8 mouse cellular contexts compared by ENCODE assay signal in genomic region chr6:137205662-137206400, GRCm38 (mm10). TPM values are rescaled to one million over a fixed set of nuclear protein-coding genes. Genes with fewer than 3 reads are reported as not detected.
DNase-seq lines count a peak whose midpoint lies in the region; ATAC-seq and TF ChIP-seq lines count a peak whose summit lies in the region.

No protein-coding gene starts in this region.

- 57% methylated on average over 11 of the region's 11 CpGs for WGBS in hindbrain, postnatal 0 days
- 47% methylated on average over 11 of the region's 11 CpGs for whole genome bisulfite sequencing in stomach, postnatal 0 days

- DNase-seq in cerebellum, adult 9-10 months: peak; percentile 13
- no peak for DNase-seq in cerebellum, adult 18-20 months
- peak; percentile 25 for DNase-seq in layer of hippocampus, adult 9-10 months (ENCODE audit: low spot score)
- no peak for DNase-seq in layer of hippocampus, adult 8-10 months (ENCODE audit: low spot score in 2 of 2)
- DNase-seq in Muller cell, postnatal 12 days (ENCODE audit: inconsistent ontology term): peak; percentile 17
- DNase-seq in hindbrain, postnatal 0 days (ENCODE audit: low spot score): peak; percentile 83
- peak; percentile 12 for DNase-seq in stomach, postnatal 0 days (ENCODE audit: low spot score)
- no peak for DNase-seq in frontal cortex, postnatal 25 days (ENCODE audit: low spot score in 2 of 2)

- no peak for ATAC-seq in hindbrain, postnatal 0 days
- no peak for ATAC-seq in stomach, postnatal 0 days (ENCODE audit: low FRiP score, low TSS enrichment)

- H3K9me3 ChIP-seq in hindbrain, postnatal 0 days (ENCODE audit: low read length): no peaks in the 10 kb centered on the region
- H3K9me3 ChIP-seq in stomach, postnatal 0 days (ENCODE audit: control insufficient read depth, low read length): no peaks in the 10 kb centered on the region

- H3K27ac ChIP-seq in hindbrain, postnatal 0 days: no peak overlapping the region
- no peak overlapping the region for H3K27ac ChIP-seq in stomach, postnatal 0 days (replicated peaks)

- H3K27me3 ChIP-seq in hindbrain, postnatal 0 days (ENCODE audit: insufficient read depth, low read length): no peaks in the 10 kb centered on the region
- H3K27me3 ChIP-seq in stomach, postnatal 0 days (ENCODE audit: control insufficient read depth, insufficient read depth, low read length): no peaks in the 10 kb centered on the region

- no peaks in the 10 kb centered on the region for H3K4me1 ChIP-seq in hindbrain, postnatal 0 days (ENCODE audit: insufficient read depth, low read length)
- no peaks in the 10 kb centered on the region for H3K4me1 ChIP-seq in stomach, postnatal 0 days (replicated peaks; ENCODE audit: control insufficient read depth, insufficient read depth)

- H3K4me2 ChIP-seq in hindbrain, postnatal 0 days (ENCODE audit: low read depth, low read length): no peak overlapping the region
- no peak overlapping the region for H3K4me2 ChIP-seq in stomach, postnatal 0 days (replicated peaks; ENCODE audit: low read depth)

- no peak for TF ChIP-seq EP300 in stomach, postnatal 0 days (optimal IDR thresholded peaks at IDR 0.05)

- no peak overlapping the region for H3K9ac ChIP-seq in hindbrain, postnatal 0 days (replicated peaks; ENCODE audit: low read length)
- no peak overlapping the region for H3K9ac ChIP-seq in stomach, postnatal 0 days (ENCODE audit: low read length)

- peak; percentile 83 for TF ChIP-seq CTCF in hindbrain, postnatal 0 days (IDR thresholded peaks at IDR 0.05; ENCODE audit: low read depth)
- TF ChIP-seq CTCF in stomach, postnatal 0 days (IDR thresholded peaks at IDR 0.05; ENCODE audit: low read depth): peak; percentile 82

- no peak overlapping the region for H3K4me3 ChIP-seq in hindbrain, postnatal 0 days (ENCODE audit: low read length)
- no peak overlapping the region for H3K4me3 ChIP-seq in stomach, postnatal 0 days (ENCODE audit: low read depth, low read length)

- no peaks in the 10 kb centered on the region for H3K36me3 ChIP-seq in hindbrain, postnatal 0 days (ENCODE audit: insufficient read depth, low read length)
- H3K36me3 ChIP-seq in stomach, postnatal 0 days (ENCODE audit: control insufficient read depth, insufficient read depth, low read length): no peaks in the 10 kb centered on the region

RNA-seq across cellular contexts. Expression of gene Rerg, which starts 35.5 kb away (rescaled TPM):
- 10 to 100 TPM; 25.9 to 42.3 (median 30.9) TPM for total RNA-seq in layer of hippocampus, adult 8-10 months (2022)
- total RNA-seq in hindbrain, postnatal 0 days (2014; rRNA removed): 1.2 and 1.6 TPM in 2 replicates
- polyA plus RNA-seq in hindbrain, postnatal 0 days (2015; fragmentation: Nextera tagmentation; extraction: Ambion mirVana): 7.3 and 7.6 TPM in 2 replicates
- 22.5 and 23.9 TPM in 2 replicates for polyA plus RNA-seq in stomach, postnatal 0 days (2015; fragmentation: Nextera tagmentation; extraction: Ambion mirVana)

RNA-seq across cellular contexts. Expression of gene Ptpro, which starts 46.3 kb away (rescaled TPM):
- total RNA-seq in layer of hippocampus, adult 8-10 months (2022): 10 to 100 TPM; 27.9 to 32.3 (median 30.0) TPM
- 69.3 and 80.7 TPM in 2 replicates for total RNA-seq in hindbrain, postnatal 0 days (2014; rRNA removed)
- polyA plus RNA-seq in hindbrain, postnatal 0 days (2015; fragmentation: Nextera tagmentation; extraction: Ambion mirVana): 26.1 and 28.4 TPM in 2 replicates
- polyA plus RNA-seq in stomach, postnatal 0 days (2015; fragmentation: Nextera tagmentation; extraction: Ambion mirVana): 2.1 and 2.4 TPM in 2 replicates

Comparison
In these comparisons a context has a peak if more than half of its experiments do, and no peak if none do; other contexts are left out.
1. DNase-seq: peak in cerebellum, adult 9-10 months (single experiment), layer of hippocampus, adult 9-10 months (single experiment), Muller cell, postnatal 12 days (single experiment), hindbrain, postnatal 0 days (single experiment) and stomach, postnatal 0 days (single experiment); none in cerebellum, adult 18-20 months (0 of 2), layer of hippocampus, adult 8-10 months (0 of 2) and frontal cortex, postnatal 25 days (0 of 2).
2. RNA of gene Rerg, which starts 35.5 kb away (total RNA-seq): 25.9 to 42.3 TPM in layer of hippocampus, adult 8-10 months; 1.2 to 1.6 TPM in hindbrain, postnatal 0 days; every median in the first group is over 10 times any median in the second.